7 mouse cellular contexts compared by ENCODE assay signal in the genomic region with DNA sequence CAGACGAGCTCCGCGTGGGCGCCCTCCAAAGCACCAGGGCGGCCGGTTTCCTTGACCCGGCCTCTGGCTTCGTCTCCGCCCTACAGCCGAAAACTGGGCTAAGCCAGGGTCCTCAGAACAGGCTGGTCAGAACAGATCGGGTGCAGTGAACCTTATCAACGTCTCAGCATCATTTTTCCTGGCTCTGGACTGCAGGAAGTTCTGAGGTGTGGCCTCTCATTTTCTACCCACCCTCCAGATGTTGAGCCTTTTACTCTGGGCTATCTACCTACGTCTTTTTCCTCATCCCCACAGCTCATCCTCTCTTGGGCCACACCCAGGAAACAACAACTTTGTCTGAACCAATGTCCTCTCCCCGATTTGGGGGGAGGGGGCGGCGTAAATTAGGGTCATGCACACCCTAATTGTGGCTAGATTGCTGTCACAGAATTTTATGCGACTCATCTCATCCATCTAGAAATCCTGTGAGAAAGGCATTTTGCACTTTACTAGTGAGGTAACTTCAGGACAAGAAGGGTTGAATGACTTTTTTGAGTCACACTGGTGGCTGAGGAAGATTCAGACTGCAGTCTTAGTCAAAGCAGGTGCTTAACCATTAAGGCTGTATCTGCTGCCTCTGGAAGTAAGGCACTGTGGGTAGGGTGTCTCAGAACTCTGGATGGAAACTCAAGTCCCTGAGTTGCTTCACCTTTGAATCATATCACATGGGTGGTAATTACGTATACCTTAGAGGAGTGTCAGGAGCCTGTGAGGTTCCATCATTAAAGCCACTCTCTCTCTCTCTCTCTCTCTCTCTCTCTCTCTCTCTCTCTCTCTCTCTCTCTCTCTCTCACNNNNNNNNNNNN. TPM values are rescaled to one million over a fixed set of nuclear protein-coding genes. Genes with fewer than 3 reads are reported as not detected.
DNase-seq lines count a peak whose midpoint lies in the region; ATAC-seq lines count a peak whose summit lies in the region.

Gene Faah, minus strand, starts transcription at position 25 of the 845 bp plus-strand sequence.

- 8% methylated on average over 18 of the region's 18 CpGs for WGBS in hindbrain, embryonic 14.5 days
- 9% methylated on average over 18 of the region's 18 CpGs for WGBS in liver, embryonic 16.5 days (ENCODE audit: insufficient replicate concordance)

- peak within 1 kb of the TSS; percentile 72 for H3K9ac ChIP-seq in hindbrain, embryonic 14.5 days
- H3K9ac ChIP-seq in liver, embryonic 16.5 days (ENCODE audit: low read depth, low read length) = peak within 1 kb of the TSS; percentile 31; the same call in 1 of the 2 replicates

- H3K27me3 ChIP-seq in hindbrain, embryonic 14.5 days (ENCODE audit: control insufficient read depth, insufficient read depth, low read length) = peaks cover 52% of the 10 kb centered on the region
- peaks cover 44% of the 10 kb centered on the region for H3K27me3 ChIP-seq in liver, embryonic 16.5 days (ENCODE audit: control insufficient read depth, insufficient read depth, low read depth, low read length)

- H3K9me3 ChIP-seq in hindbrain, embryonic 14.5 days (ENCODE audit: control insufficient read depth, low read length) = no peaks in the 10 kb centered on the region
- no peaks in the 10 kb centered on the region for H3K9me3 ChIP-seq in liver, embryonic 16.5 days (replicated peaks; ENCODE audit: control insufficient read depth, low read length)

- ATAC-seq in hindbrain, embryonic 14.5 days (ENCODE audit: low FRiP score) = peak; percentile 41; the same call in 1 of the 2 replicates
- ATAC-seq in liver, embryonic 16.5 days (ENCODE audit: low read depth) = no peak

- H3K4me2 ChIP-seq in hindbrain, embryonic 14.5 days (replicated peaks) = peak within 1 kb of the TSS; percentile 83
- H3K4me2 ChIP-seq in liver, embryonic 16.5 days (ENCODE audit: low read depth, low read length) = peak within 1 kb of the TSS; percentile 64

- H3K4me3 ChIP-seq in hindbrain, embryonic 14.5 days (replicated peaks; ENCODE audit: low read length) = peak within 1 kb of the TSS; percentile 80
- peak within 1 kb of the TSS; percentile 65 for H3K4me3 ChIP-seq in liver, embryonic 16.5 days (ENCODE audit: low read depth, low read length)

- no peak for DNase-seq in left cerebral cortex, adult 18-20 months (ENCODE audit: low spot score in 2 of 2)
- no peak for DNase-seq in left cerebral cortex, adult 11 months (ENCODE audit: low spot score)
- DNase-seq in brain, adult 2 months (ENCODE audit: low read depth, low spot score) = peak; percentile 46
- DNase-seq in hindbrain, embryonic 14.5 days (ENCODE audit: low spot score) = no peak
- no peak for DNase-seq in ovary, postnatal 10 days (ENCODE audit: low spot score)
- no peak for DNase-seq in ovary, adult 18-20 months (ENCODE audit: low spot score)

- H3K36me3 ChIP-seq in hindbrain, embryonic 14.5 days (replicated peaks; ENCODE audit: control insufficient read depth, insufficient read depth) = no peaks in the 10 kb centered on the region
- H3K36me3 ChIP-seq in liver, embryonic 16.5 days (ENCODE audit: control insufficient read depth, insufficient read depth) = no peaks in the 10 kb centered on the region

- H3K4me1 ChIP-seq in hindbrain, embryonic 14.5 days (replicated peaks; ENCODE audit: control insufficient read depth, insufficient read depth, low read length) = no peaks in the 10 kb centered on the region; the same call in 1 of the 2 replicates
- H3K4me1 ChIP-seq in liver, embryonic 16.5 days (ENCODE audit: control insufficient read depth, low read depth, low read length) = no peaks in the 10 kb centered on the region; the same call in 1 of the 2 replicates

- peak within 1 kb of the TSS; percentile 32 for H3K27ac ChIP-seq in hindbrain, embryonic 14.5 days
- H3K27ac ChIP-seq in liver, embryonic 16.5 days (ENCODE audit: low read length) = peak within 1 kb of the TSS; percentile 48

RNA-seq across cellular contexts. Expression of gene Faah, which starts in this region (rescaled TPM):
- 100 to 1,000 TPM in 1 of 2 experiments, 10 to 100 TPM in 1; 85.2 to 101 TPM for total RNA-seq in left cerebral cortex, adult 18-20 months (2021)
- 18.0 and 18.5 TPM in 2 replicates for polyA plus RNA-seq in hindbrain, embryonic 14.5 days (2014; fragmentation: Nextera tagmentation; extraction: Ambion mirVana)
- 12.2 and 14.5 TPM in 2 replicates for polyA plus RNA-seq in liver, embryonic 16.5 days (2015; fragmentation: Nextera tagmentation; extraction: Ambion mirVana)
